Mouse (Mus musculus) neural tube, embryonic 10.5 days (tissue): ENCODE results near the gene Il5ra.

Source experiments
- DNase-seq: peaks from one replicate; pipeline ENCODE4 v3.0.0-alpha.2; 2017; ENCODE audit warnings: low spot score; ENCODE audit errors: extremely low spot score

Il5ra gene

GRCm38 (mm10) chr6:106748887-106749388 is at the start of gene Il5ra:
Il5ra (minus strand) TSS chr6:106749037.
- DNase-seq = no peak

GRCm38 (mm10) chr6:106794094-106794814 is 45.4 kb upstream of the Il5ra start:
- DNase-seq = no peak

- no peak for DNase-seq
Measured at GRCm38 (mm10) chr6:106793621-106794020, 44.8 kb upstream of the Il5ra start.

GRCm38 (mm10) chr6:106793088-106793487 is 44.3 kb upstream of the Il5ra start:
- no peak for DNase-seq

- no peak for DNase-seq
Measured at GRCm38 (mm10) chr6:106792486-106792885, 43.6 kb upstream of the Il5ra start.

- DNase-seq = no peak
Measured at GRCm38 (mm10) chr6:106791429-106791828, 42.6 kb upstream of the Il5ra start.

- no peak for DNase-seq
Measured at GRCm38 (mm10) chr6:106787138-106787537, 38.3 kb upstream of the Il5ra start.

GRCm38 (mm10) chr6:106770046-106770445 is 21.2 kb upstream of the Il5ra start:
- no peak for DNase-seq

GRCm38 (mm10) chr6:106769290-106769866 is 20.5 kb upstream of the Il5ra start:
- DNase-seq = no peak

- DNase-seq = peak; percentile 96
Measured at GRCm38 (mm10) chr6:106768640-106769289, 19.9 kb upstream of the Il5ra start, which contains the start of gene Trnt1. Trnt1 (plus strand) TSS chr6:106769120.

GRCm38 (mm10) chr6:106766774-106767173 is 17.9 kb upstream of the Il5ra start:
- no peak for DNase-seq

- no peak for DNase-seq
Measured at GRCm38 (mm10) chr6:106765892-106766291, 17.1 kb upstream of the Il5ra start.

- no peak for DNase-seq
Measured at GRCm38 (mm10) chr6:106761486-106761885, 12.6 kb upstream of the Il5ra start.

- DNase-seq = no peak
Measured at GRCm38 (mm10) chr6:106760473-106761218, 11.8 kb upstream of the Il5ra start.

- DNase-seq = no peak
Measured at GRCm38 (mm10) chr6:106758299-106758698, 9.5 kb upstream of the Il5ra start.

GRCm38 (mm10) chr6:106750291-106750690 is 1.5 kb upstream of the Il5ra start:
- DNase-seq = no peak

- no peak for DNase-seq
Measured at GRCm38 (mm10) chr6:106747804-106748203, 1.0 kb downstream of the Il5ra start.

- DNase-seq = no peak
Measured at GRCm38 (mm10) chr6:106747251-106747650, 1.6 kb downstream of the Il5ra start.

GRCm38 (mm10) chr6:106745673-106746394 is 3.0 kb downstream of the Il5ra start:
- DNase-seq = no peak

- DNase-seq = no peak
Measured at GRCm38 (mm10) chr6:106743556-106744233, 5.1 kb downstream of the Il5ra start.
